Mouse (Mus musculus) thymus, adult 2 months (tissue): ENCODE data around the gene Taf8. TPM values are rescaled to one million over a fixed set of nuclear protein-coding genes. Genes with fewer than 3 reads are reported as not detected.

Experiments
- DNase-seq: peaks from one replicate; pipeline ENCODE4 v3.0.0; 2021
- H3K27ac ChIP-seq: fragments of 200-500 bp; 2 replicates; pipeline ENCODE4 v1.5.1; 2012; ENCODE audit warnings: low read length, control low read depth; ENCODE audit not compliant: control insufficient read depth, insufficient read depth
- H3K27me3 ChIP-seq: fragments of 200-500 bp; 2 replicates; pipeline ENCODE4 v1.6.1; 2012; ENCODE audit warnings: mild to moderate bottlenecking, low read length, moderate library complexity, mixed read lengths; ENCODE audit not compliant: control insufficient read depth, insufficient read depth
- H3K36me3 ChIP-seq: fragments of 200-500 bp; 2 replicates; pipeline ENCODE4 v1.6.1; 2012; ENCODE audit warnings: mild to moderate bottlenecking, low read length, moderate library complexity; ENCODE audit not compliant: control insufficient read depth, insufficient read depth
- H3K4me1 ChIP-seq: fragments of 200-500 bp; replicated peaks from 2 replicates; pipeline ENCODE4 v1.6.1; 2012; ENCODE audit warnings: low read length; ENCODE audit not compliant: control insufficient read depth, insufficient read depth
- H3K4me3 ChIP-seq: fragments of 200-500 bp; 2 replicates; pipeline ENCODE4 v1.5.1; 2012; ENCODE audit warnings: mild to moderate bottlenecking, low read length, control low read depth, moderate library complexity; ENCODE audit not compliant: control insufficient read depth, insufficient read depth
- CTCF ChIP-seq: fragments of 200-500 bp; IDR thresholded peaks from 2 replicates; pipeline ENCODE4 v1.5.1; 2012; ENCODE audit warnings: mild to moderate bottlenecking, control low read depth, low read length, moderate library complexity, borderline replicate concordance; ENCODE audit not compliant: control insufficient read depth, poor library complexity, insufficient read depth; ENCODE audit errors: extremely low read depth
- POLR2A ChIP-seq: fragments of 200-500 bp; IDR thresholded peaks from 2 replicates; pipeline ENCODE4 v1.6.1; 2012; ENCODE audit warnings: mild to moderate bottlenecking, low read length, control low read depth, moderate library complexity; ENCODE audit not compliant: control insufficient read depth, poor library complexity, insufficient read depth; ENCODE audit errors: extremely low read depth
- WGBS: fragments of 180-500 bp; shearing (Covaris S2); methylation state at CpG from one replicate; pipeline ENCODE4 v1.1.7; 2018; 5-methylcytosine and 5-hydroxymethylcytosine counted together
- polyA plus RNA-seq: library from polyadenylated mRNA; depleted of rRNA; stranded (reverse); fragments of >200 nt; gene quantifications from 2 replicates; pipeline ENCODE4 v1.2.3, GENCODE M21; 2012

Taf8 gene
- polyA plus RNA-seq, 1 experiment: 74.3 TPM

DNA sequence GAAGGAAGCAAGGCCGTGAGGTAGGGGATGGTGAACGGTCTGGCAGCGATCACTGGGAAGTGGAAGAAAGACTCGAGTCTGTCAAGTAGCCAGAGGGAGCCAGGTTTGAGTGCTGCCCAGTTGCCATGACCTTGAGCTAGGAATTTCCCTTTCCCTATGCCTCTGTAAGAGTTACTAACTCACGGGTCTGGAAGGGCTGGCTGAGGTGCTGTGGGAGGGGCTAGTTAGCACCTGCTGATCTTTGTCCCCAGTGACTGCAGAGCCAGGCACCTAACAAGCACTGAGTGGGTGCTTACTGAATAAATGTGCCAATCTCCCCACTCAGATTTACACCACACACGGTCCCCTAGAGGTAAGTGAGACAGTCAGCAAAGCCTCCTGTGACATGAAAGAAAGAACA lies 8.4 kb downstream of the Taf8 start:
- TF ChIP-seq POLR2A: no peak
- no peak for TF ChIP-seq CTCF
- 93% methylated on average over 6 of the region's 6 CpGs for WGBS
- Histone ChIP-seq H3K27me3 (no peaks in the 10 kb centered on the region), H3K4me1 (no peaks in the 10 kb centered on the region), H3K27ac (no peak overlapping the region), H3K4me3 (no peak overlapping the region), H3K36me3 (peaks cover 76% of the 10 kb centered on the region)
- DNase-seq: no peak

DNA sequence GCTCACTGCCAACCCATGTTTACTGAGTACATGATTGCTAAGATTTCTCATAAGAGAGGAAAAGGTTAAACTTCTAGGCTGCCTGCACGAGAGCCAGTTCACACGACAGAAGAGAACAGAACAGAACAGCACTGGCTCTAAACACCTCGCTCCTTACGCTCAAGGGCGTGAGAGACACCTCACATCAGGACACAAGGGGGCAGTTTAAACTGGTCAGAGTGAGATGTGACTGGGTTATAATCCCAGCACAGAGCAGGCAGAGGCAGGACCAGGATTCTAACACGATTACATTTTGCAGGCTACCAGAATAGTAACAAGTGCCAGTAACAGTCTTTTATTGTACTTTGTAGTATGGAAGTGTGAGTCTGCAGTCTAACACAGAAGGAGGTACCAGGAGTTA lies 9.4 kb downstream of the Taf8 start:
- DNase-seq: no peak
- H3K4me1 ChIP-seq: no peaks in the 10 kb centered on the region
- TF ChIP-seq CTCF: no peak
- TF ChIP-seq POLR2A: no peak
- peaks cover 70% of the 10 kb centered on the region for H3K36me3 ChIP-seq
- H3K4me3 ChIP-seq: no peak overlapping the region
- H3K27ac ChIP-seq: no peak overlapping the region
- 91% methylated on average over 6 of the region's 6 CpGs for WGBS
- H3K27me3 ChIP-seq: no peaks in the 10 kb centered on the region

DNA sequence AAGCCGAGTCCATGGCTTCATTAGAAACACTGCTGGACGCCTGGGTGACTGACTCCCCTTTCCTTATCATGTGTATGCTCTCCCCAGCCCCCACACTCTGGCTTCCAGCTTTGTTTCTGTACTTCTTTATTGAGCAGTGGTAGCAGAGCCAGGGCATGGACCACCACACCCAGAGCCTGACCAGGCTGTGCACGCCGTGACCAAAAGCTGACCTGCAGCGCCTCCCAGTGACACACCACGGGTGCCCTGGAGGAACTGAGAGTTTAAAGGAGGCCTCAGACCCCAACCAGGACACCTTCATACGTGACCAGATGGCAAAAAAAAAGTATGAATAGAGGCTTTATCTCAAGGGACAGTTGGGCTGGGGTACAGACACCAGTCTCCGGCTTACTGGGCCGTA lies 11.3 kb downstream of the Taf8 start:
- WGBS: 95% methylated on average over 9 of the region's 9 CpGs

DNA sequence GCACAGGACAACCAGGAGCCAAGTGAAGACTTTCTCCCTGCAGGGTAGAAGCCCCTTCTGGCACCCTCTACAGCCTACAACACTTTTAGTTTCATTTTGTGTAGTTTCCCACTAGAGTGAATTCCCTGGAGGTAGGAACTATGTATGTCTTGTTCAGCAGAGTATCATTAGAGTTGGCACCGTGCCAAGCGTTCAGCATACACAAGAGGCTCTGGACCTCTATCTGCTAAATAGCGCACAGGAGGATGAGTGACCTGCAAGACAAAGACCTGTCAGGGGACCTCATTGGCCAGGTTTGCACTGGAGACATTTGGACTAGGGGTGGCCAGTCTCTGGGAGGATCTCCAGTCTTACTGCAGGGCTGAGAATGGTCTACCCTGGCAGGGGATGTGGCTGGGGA lies 16.3 kb downstream of the Taf8 start:
- TF ChIP-seq POLR2A (no peak), CTCF (no peak)

More for the DNA sequence above, 11.3 kb downstream of the Taf8 start:
- no peak for TF ChIP-seq POLR2A
- no peak for TF ChIP-seq CTCF
- H3K27ac ChIP-seq: no peak overlapping the region
- H3K27me3 ChIP-seq: no peaks in the 10 kb centered on the region
- H3K4me3 ChIP-seq: no peak overlapping the region
- H3K36me3 ChIP-seq: peaks cover 56% of the 10 kb centered on the region
- DNase-seq: no peak
- H3K4me1 ChIP-seq: peaks cover 10% of the 10 kb centered on the region

DNA sequence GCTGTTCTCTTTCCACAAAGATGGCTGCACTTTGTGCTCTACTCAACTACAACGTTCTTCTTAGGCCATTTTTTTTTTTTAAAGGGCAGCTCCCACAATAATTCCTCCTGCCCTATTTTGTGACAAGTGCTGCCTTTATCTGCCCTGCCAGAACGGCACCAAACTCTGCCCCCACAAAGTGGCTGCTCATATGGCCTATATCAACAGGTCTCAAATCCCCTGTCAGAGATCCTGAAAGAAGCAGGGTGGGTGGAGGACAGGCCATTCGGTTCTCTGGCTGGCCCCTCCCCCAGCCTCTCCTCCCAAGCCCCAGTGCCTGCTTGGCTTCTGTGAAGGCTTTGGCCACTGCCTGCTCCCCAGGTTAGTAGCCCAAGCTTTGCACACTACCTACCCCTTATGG lies 17.1 kb downstream of the Taf8 start:
- 54% methylated on average over 3 of the region's 3 CpGs for WGBS
- no peaks in the 10 kb centered on the region for H3K27me3 ChIP-seq
- peaks cover 15% of the 10 kb centered on the region for H3K36me3 ChIP-seq
- no peak overlapping the region for H3K27ac ChIP-seq
- TF ChIP-seq CTCF (no peak), POLR2A (no peak)
- DNase-seq: no peak
- H3K4me1 ChIP-seq: peaks cover 20% of the 10 kb centered on the region
- H3K4me3 ChIP-seq: no peak overlapping the region

More for the DNA sequence above, 16.3 kb downstream of the Taf8 start:
- H3K4me1 ChIP-seq: peaks cover 20% of the 10 kb centered on the region
- no peaks in the 10 kb centered on the region for H3K27me3 ChIP-seq
- peaks cover 22% of the 10 kb centered on the region for H3K36me3 ChIP-seq
- no peak overlapping the region; the same call in 1 of the 2 replicates for H3K27ac ChIP-seq
- H3K4me3 ChIP-seq: no peak overlapping the region
- no peak for DNase-seq
- WGBS: 94% methylated on average over 3 of the region's 3 CpGs

DNA sequence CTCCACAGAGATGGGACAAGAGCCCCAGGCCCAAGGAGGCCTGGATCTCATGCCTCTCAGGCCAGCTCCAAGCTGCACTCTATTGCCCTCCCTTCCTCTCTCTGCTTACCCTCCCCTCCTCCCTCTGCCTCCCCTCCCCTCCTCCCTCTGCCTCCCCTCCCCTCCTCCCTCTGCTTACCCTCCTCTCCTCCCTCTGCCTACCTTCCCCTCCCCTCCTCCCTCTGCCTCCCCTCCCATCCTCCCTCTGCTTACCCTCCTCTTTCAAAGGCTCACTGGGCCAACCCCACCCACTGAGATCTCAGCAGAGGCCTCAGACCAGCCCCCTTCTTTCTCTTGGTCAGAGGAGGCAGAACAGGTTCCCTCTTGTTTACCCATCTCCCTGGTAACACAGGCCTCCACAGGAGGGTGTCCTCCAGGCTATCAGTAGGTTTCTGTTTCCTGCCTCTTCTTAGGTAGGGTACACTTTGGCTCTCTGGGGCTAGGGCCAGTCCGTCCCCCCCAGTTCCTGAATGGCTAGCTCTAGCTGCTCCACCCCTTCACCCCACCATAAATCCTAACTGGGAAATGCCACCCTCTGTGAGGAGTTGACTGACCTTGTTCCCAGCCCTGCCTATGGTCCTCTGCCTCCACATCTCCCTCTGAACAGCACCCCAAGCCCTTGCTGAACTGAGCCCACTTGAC lies 17.7 kb downstream of the Taf8 start:
- Histone ChIP-seq H3K36me3 (peaks cover 9% of the 10 kb centered on the region), H3K27ac (no peak overlapping the region), H3K4me1 (peaks cover 20% of the 10 kb centered on the region), H3K4me3 (no peak overlapping the region), H3K27me3 (no peaks in the 10 kb centered on the region)
- WGBS: 68% methylated on average over 1 of the region's 1 CpGs
- no peak for TF ChIP-seq POLR2A
- TF ChIP-seq CTCF: no peak
- no peak for DNase-seq

DNA sequence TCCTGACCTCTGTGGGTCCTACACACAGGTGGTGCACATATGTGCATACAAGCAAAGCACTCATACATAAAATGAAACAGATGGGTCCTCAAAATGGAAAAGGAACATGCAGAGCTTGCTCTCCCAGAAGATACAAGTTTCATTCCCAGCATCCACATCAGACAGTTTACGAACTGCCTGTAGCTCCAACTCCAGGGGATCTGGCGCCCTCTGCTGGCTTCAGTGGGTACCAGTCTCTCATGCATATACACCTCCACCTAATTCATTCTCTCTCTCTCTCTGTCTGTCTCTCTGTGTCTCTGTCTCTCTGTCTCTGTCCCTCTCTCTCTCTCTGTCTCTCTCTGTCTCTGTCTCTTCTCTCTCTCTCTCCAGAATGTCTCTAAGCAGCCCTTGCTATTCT lies 19.7 kb downstream of the Taf8 start:
- Histone ChIP-seq H3K4me1 (peaks cover 20% of the 10 kb centered on the region), H3K36me3 (no peaks in the 10 kb centered on the region), H3K27me3 (no peaks in the 10 kb centered on the region), H3K4me3 (no peak overlapping the region), H3K27ac (no peak overlapping the region)
- TF ChIP-seq POLR2A: no peak
- peak; percentile 64 for DNase-seq
- 45% methylated on average over 2 of the region's 2 CpGs for WGBS
